Mouse (Mus musculus) hindlimb bud, embryonic 11.5 days (tissue): ENCODE results near the gene Msgn1.
A peak's percentile ranks its signal among the peaks of the same experiment; 100 is the strongest.

ENCODE experiments used
- DNase-seq: peaks from one replicate; pipeline ENCODE4 v3.0.0-alpha.2; 2012; ENCODE audit warnings: low read depth, low spot score; ENCODE audit errors: extremely low spot score

The Msgn1 gene

DNA sequence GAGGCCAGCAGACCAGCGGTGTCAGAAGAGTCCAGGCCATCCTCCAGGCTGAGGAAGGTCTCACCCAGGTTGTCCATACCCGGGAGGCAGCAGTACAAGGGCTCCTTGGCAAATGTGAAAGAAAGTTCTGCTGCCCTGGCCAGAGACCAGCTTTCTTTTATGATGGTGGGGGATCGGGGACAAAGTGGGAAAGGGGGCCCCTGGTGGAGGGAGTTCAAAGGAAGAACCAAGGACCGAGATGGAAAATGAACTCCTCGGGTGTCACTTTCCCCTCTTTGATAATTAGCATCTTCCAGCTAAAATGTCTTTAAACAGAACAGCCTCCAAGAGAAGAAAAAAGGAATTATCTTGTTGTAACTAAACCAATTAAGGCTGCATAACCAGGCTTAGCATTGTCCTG is at the start of gene Msgn1:
Msgn1 (minus strand) TSS at position 101 of the 400 bp plus-strand sequence.
- no peak for DNase-seq

GRCm38 (mm10) chr12:11250322-11250721 is 41.5 kb upstream of the Msgn1 start:
- no peak for DNase-seq

GRCm38 (mm10) chr12:11247460-11247859 is 38.7 kb upstream of the Msgn1 start:
- DNase-seq, result no peak

- DNase-seq, result no peak
Measured at GRCm38 (mm10) chr12:11235996-11236395, 27.2 kb upstream of the Msgn1 start.

DNA sequence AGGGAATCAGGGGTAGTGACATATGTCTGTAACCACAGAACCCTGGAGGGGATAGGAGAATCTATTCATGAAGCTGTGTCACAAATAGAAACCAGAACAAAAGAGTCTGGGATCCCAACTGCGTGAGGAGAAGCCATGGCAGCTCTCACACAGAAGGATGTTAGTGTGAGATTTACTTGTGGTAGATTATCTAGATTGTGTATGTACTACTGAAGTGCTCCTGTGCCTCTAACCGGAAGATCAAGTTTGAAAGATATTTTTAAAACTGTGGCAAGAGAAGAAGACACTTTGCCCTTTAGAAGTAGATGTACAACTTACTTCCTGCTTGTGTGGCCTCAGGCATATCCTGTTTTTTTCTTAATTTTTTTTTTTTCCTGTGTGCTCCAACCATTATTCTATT is 21.5 kb upstream of the Msgn1 start:
- DNase-seq, result no peak

GRCm38 (mm10) chr12:11226529-11227268 is 17.9 kb upstream of the Msgn1 start:
- DNase-seq, result no peak

DNA sequence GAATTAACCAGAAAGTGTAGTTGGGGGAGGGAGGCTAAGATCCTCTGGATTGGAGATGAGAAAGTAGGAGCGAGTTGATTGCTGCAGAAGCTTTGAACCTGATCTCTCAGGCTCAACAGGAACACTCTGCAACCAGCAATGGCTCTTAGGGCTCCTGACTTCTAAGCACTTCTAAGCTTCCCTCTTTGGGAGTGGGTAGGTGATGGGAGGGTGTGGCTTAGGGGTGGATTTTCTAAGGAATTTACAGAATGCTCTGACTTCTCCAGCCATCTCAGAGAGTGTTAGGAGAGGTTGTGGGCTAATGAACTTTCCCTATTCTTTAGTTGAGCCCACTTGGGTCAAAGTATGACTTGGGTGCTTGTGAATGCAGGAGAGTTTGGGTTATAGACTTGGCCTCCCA is 17.4 kb upstream of the Msgn1 start:
- no peak for DNase-seq

- no peak for DNase-seq
Measured at GRCm38 (mm10) chr12:11224722-11225121, 15.9 kb upstream of the Msgn1 start.

GRCm38 (mm10) chr12:11223090-11223489 is 14.3 kb upstream of the Msgn1 start:
- DNase-seq, result no peak

DNA sequence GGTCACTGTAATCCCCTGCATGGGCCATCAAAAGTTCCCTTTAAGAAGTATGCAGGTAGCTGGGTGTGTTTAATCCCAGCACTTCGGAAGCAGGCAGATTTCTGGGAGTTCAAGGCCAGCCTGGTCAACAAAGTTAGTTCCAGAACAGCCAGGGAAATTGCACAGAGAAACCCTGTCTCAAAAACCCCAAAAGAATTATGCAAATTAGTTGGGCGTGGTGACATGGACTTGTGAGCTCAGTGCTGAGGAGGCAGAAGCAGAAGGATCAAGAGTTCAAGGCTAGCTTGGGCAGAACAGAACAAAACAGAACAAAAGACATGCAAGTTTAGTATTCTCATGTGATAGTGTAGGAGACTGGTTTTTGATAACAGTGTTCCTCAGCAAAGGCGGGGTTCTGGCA is 13.8 kb upstream of the Msgn1 start:
- DNase-seq, result no peak

GRCm38 (mm10) chr12:11221524-11222330 is 13.0 kb upstream of the Msgn1 start:
- DNase-seq, result peak; percentile 49

- DNase-seq, result no peak
Measured at GRCm38 (mm10) chr12:11217726-11218250, 9.0 kb upstream of the Msgn1 start.

DNA sequence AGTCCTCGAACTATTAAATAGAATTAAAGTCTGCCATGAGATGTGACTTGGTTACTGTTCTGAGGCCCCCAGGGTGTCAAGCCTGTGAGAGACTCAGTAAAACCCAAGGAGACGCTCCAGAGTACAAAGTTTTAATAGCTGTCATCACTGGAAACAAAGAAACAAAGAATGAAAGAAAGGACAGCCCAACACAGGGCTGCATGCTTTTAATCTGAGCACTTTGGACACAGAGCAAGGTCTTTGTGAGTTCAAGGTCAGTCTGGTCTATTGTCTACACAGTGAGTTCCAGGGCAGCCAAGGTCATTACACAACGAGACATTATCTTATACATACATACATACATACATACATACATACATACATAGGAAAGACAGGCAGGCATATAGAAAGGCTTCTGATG is 7.7 kb upstream of the Msgn1 start:
- no peak for DNase-seq

- no peak for DNase-seq
Measured at GRCm38 (mm10) chr12:11215555-11215954, 6.8 kb upstream of the Msgn1 start.

DNA sequence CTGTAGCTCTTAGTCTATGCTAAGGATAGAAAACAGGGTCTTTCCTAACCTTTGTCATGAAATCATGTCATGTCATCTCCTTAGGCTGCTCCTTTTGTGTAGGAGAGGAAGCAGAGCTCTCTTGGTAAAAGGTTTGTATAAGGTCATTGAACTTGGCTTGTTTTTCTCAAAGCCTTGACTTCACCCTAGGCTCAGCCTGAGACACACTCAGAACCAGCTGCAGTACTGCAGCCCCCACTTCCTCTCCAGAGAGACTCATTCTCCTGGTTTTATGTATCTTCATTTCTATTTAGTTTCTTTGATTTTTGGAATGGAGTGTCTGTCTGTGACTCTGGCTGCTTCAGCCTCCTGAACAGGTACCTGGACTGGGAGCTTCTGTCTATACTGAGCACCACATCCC is 6.0 kb upstream of the Msgn1 start:
- DNase-seq, result no peak

- DNase-seq, result no peak
Measured at GRCm38 (mm10) chr12:11212881-11213280, 4.1 kb upstream of the Msgn1 start.

DNA sequence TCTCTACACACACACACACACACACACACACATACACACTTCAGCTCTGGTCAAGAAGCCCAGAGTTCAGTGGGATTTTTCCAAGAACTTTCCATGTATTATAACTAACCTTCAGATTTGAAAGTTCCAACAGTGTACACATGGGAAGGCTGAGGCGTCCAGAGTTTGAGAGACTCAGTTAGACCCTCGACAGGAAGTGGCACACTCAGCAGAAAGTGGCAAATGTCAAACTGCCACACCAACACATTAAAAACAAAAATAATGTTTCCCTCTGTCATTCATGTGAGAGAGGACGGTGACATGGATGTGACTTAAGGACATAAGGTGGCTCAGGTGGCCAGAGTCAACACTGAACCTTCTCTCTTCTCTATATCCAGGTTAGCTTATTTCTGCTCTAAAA is 1.6 kb upstream of the Msgn1 start:
- no peak for DNase-seq

DNA sequence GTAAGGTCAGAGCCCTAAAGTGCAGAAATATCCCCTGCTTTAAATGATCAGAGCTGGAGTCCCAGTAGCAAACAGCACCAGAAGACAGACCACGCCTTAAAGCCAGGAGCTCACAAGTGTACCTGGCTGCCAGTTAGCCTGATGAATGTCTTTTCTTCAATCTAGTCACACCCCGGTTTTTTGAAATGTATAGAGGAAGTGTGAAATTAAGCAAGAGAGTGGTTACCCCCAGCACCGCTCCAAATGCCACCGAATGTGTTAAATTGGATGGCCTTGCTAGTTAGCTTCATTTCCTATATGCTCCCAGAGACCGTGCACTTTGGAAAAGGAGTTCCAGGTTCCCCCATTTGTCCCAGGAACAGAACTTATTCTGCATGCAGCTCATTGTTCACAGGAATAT is 864 bp upstream of the Msgn1 start:
- no peak for DNase-seq

GRCm38 (mm10) chr12:11206321-11206720 is 2.5 kb downstream of the Msgn1 start:
- no peak for DNase-seq

GRCm38 (mm10) chr12:11203694-11204665 is 4.8 kb downstream of the Msgn1 start:
- DNase-seq, result no peak

DNA sequence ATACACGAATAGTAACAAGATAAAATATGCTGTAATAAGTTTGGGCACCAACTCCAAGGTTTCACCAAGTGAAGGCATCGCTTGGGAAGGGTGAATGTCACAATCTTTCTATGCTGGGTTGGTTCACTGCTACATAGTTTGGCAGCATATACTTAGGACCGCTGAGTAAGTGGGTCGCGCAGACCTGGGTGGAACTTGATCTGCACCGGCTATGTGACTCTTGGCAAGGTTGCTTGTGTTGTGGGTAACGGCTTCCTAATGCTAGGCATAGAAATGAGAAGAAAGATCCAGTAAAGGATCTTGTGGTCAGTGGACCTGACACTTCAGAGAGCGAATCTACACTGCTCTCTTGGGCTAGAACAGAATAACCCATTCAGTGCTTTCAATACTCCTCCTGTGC is 6.3 kb downstream of the Msgn1 start:
- DNase-seq, result no peak
